Mouse (Mus musculus) bone marrow, adult 2 months (tissue): Measurements from ENCODE around the gene Bod1l.

Experiments
- CTCF ChIP-seq: fragments of 200-500 bp; IDR thresholded peaks from 2 replicates; pipeline ENCODE4 v1.5.1; 2011; ENCODE audit warnings: low read length, control low read depth; ENCODE audit not compliant: control insufficient read depth, insufficient read depth
- POLR2A ChIP-seq: fragments of 200-500 bp; IDR thresholded peaks from 2 replicates; pipeline ENCODE4 v1.6.1; 2011; ENCODE audit warnings: low read depth, mild to moderate bottlenecking, control low read depth, low read length, borderline replicate concordance; ENCODE audit not compliant: control insufficient read depth

- TF ChIP-seq CTCF (no peak), POLR2A (no peak)
Observed at GRCm38 (mm10) chr5:41760831-41761508, 83.1 kb downstream of the Bod1l start.
